Mouse (Mus musculus) hematopoietic stem cell, adult 5-6 weeks (primary cell): ENCODE measurements around the gene Tmem132a. TPM values are rescaled to one million over a fixed set of nuclear protein-coding genes. Genes with fewer than 3 reads are reported as not detected.

ENCODE experiments used
- ATAC-seq, 2 experiments: fragments of 125-278 bp in 1 of 2; replicated peaks in 1 of 2; 2 replicates each; pipeline ENCODE4 v1.8.0; 2016 to 2017; ENCODE audit warnings: inconsistent platforms in 2 of 2, mild to moderate bottlenecking in 2 of 2, moderate number of reproducible peaks in 2 of 2, low read depth in 1 of 2, moderate TSS enrichment in 1 of 2; ENCODE audit not compliant: low FRiP score in 2 of 2, poor library complexity in 2 of 2, severe bottlenecking in 2 of 2, insufficient read depth in 1 of 2, low TSS enrichment in 1 of 2
- total RNA-seq: library from RNA; stranded (forward); fragments of 172-1452, 232-1000 nt; gene quantifications from 2 replicates; pipeline ENCODE4 v1.2.3, GENCODE M21; 2017

Tmem132a gene
- total RNA-seq, 1 experiment from 2014 or later: 0.40 TPM

GRCm38 (mm10) chr19:10881426-10882154 is 11.8 kb upstream of the Tmem132a start, which contains the start of gene Tmem109:
TSS of gene Tmem109 (minus strand) at chr19:10882001.
- ATAC-seq: peak; percentile 74 to 78

GRCm38 (mm10) chr19:10880975-10881425 is 11.3 kb upstream of the Tmem132a start:
- no peak for ATAC-seq

- ATAC-seq: peak; percentile 92 to 96
These were observed 10.6 kb upstream of the Tmem132a start for GRCm38 (mm10) chr19:10880085-10880974.

- no peak for ATAC-seq
These were observed 8.6 kb upstream of the Tmem132a start for GRCm38 (mm10) chr19:10878201-10878837.

- ATAC-seq: no peak
These were observed 1.7 kb upstream of the Tmem132a start for GRCm38 (mm10) chr19:10871328-10871961.

- no peak for ATAC-seq
These were observed 936 bp upstream of the Tmem132a start for GRCm38 (mm10) chr19:10870676-10871075.

GRCm38 (mm10) chr19:10869241-10869885 is 377 bp downstream of the Tmem132a start:
- peak; percentile 23 to 53; a peak in 2 of 4 replicates for ATAC-seq

GRCm38 (mm10) chr19:10868623-10869141 is 1.1 kb downstream of the Tmem132a start:
- ATAC-seq: no peak

- ATAC-seq: no peak
These were observed 1.7 kb downstream of the Tmem132a start for GRCm38 (mm10) chr19:10867946-10868622.

GRCm38 (mm10) chr19:10866351-10866750 is 3.4 kb downstream of the Tmem132a start:
- ATAC-seq: no peak

GRCm38 (mm10) chr19:10860072-10860497 is 9.7 kb downstream of the Tmem132a start:
- ATAC-seq: no peak

GRCm38 (mm10) chr19:10856520-10856919 is 13.2 kb downstream of the Tmem132a start:
- no peak for ATAC-seq

GRCm38 (mm10) chr19:10855422-10855821 is 14.3 kb downstream of the Tmem132a start:
- no peak for ATAC-seq

GRCm38 (mm10) chr19:10847311-10848087 is 22.2 kb downstream of the Tmem132a start:
- ATAC-seq: no peak

GRCm38 (mm10) chr19:10846150-10846549 is 23.6 kb downstream of the Tmem132a start:
- no peak for ATAC-seq
